Mouse (Mus musculus) skeletal muscle tissue, adult 2 months (tissue): Measurements from ENCODE around the gene Trappc2l.
"Not testable (repeated sequence)": the region's sequence is repeated elsewhere in the genome, so short reads cannot be mapped to it uniquely, and the experiment has no call there.

Experiments used
- DNase-seq: peaks from one replicate; pipeline ENCODE4 v3.0.0-alpha.2; 2012; ENCODE audit warnings: low read depth, low spot score

The Trappc2l gene

GRCm38 (mm10) chr8:122611295-122612133, at the start of gene Trappc2l, which contains the start of gene Galns:
Trappc2l (plus strand) TSS chr8:122611640.
Galns (minus strand) TSS chr8:122611463.
- peak; percentile 98 for DNase-seq

- DNase-seq = no peak
These were observed 46.8 kb upstream of the Trappc2l start for GRCm38 (mm10) chr8:122564363-122565352.

- no peak for DNase-seq
These were observed 44.7 kb upstream of the Trappc2l start for GRCm38 (mm10) chr8:122566766-122567165.

GRCm38 (mm10) chr8:122567361-122568108, 43.9 kb upstream of the Trappc2l start, which contains the start of gene Cdt1:
Cdt1 (plus strand) TSS chr8:122568015.
- peak; percentile 90 for DNase-seq

- no peak for DNase-seq
These were observed 43.3 kb upstream of the Trappc2l start for GRCm38 (mm10) chr8:122568109-122568504.

GRCm38 (mm10) chr8:122568881-122569309, 42.5 kb upstream of the Trappc2l start:
- no peak for DNase-seq

- no peak for DNase-seq
These were observed 42.1 kb upstream of the Trappc2l start for GRCm38 (mm10) chr8:122569329-122569728.

- no peak for DNase-seq
These were observed 41.4 kb upstream of the Trappc2l start for GRCm38 (mm10) chr8:122569996-122570395.

GRCm38 (mm10) chr8:122571153-122571552, 40.3 kb upstream of the Trappc2l start:
- DNase-seq = no peak

- DNase-seq = no peak
These were observed 39.6 kb upstream of the Trappc2l start for GRCm38 (mm10) chr8:122571750-122572267.

GRCm38 (mm10) chr8:122572751-122573150, 38.7 kb upstream of the Trappc2l start:
- DNase-seq = no peak

GRCm38 (mm10) chr8:122573176-122573575, 38.3 kb upstream of the Trappc2l start:
- DNase-seq = not testable (repeated sequence)

- no peak for DNase-seq
These were observed 37.9 kb upstream of the Trappc2l start for GRCm38 (mm10) chr8:122573577-122573976.

- DNase-seq = no peak
These were observed 37.2 kb upstream of the Trappc2l start for GRCm38 (mm10) chr8:122574264-122574663.

GRCm38 (mm10) chr8:122574667-122575251, 36.7 kb upstream of the Trappc2l start:
- no peak for DNase-seq

- DNase-seq = no peak
These were observed 36.2 kb upstream of the Trappc2l start for GRCm38 (mm10) chr8:122575286-122575685.

- no peak for DNase-seq
These were observed 35.4 kb upstream of the Trappc2l start for GRCm38 (mm10) chr8:122575735-122576647.

GRCm38 (mm10) chr8:122576648-122577022, 34.8 kb upstream of the Trappc2l start, which contains the start of gene Aprt:
Aprt (minus strand) TSS chr8:122576909.
- DNase-seq = peak; percentile 77

- no peak for DNase-seq
These were observed 34.3 kb upstream of the Trappc2l start for GRCm38 (mm10) chr8:122577116-122577515.
